Mouse (Mus musculus) limb, embryonic 11.5 days (tissue): Measurements from ENCODE around the gene Cacna1f. TPM values are rescaled to one million over a fixed set of nuclear protein-coding genes. Genes with fewer than 3 reads are reported as not detected.

Experiments used
- ATAC-seq: fragments of 200-750 bp; cut with Nextera tagmentation; 2 replicates; pipeline ENCODE4 v1.8.0; 2017; ENCODE audit warnings: low read depth; ENCODE audit not compliant: insufficient number of reproducible peaks, low FRiP score, low TSS enrichment
- DNase-seq: peaks from one replicate; pipeline ENCODE4 v3.0.0-alpha.2; 2015; ENCODE audit warnings: low spot score
- H3K27ac ChIP-seq: fragments of 300-500 bp; sonication (generic); replicated peaks from 2 replicates; pipeline ENCODE4 v1.5.1; 2014; ENCODE audit warnings: low read depth, mild to moderate bottlenecking, low read length
- H3K27me3 ChIP-seq: fragments of 300-500 bp; sonication (generic); 2 replicates; pipeline ENCODE4 v1.6.1; 2014; ENCODE audit warnings: mild to moderate bottlenecking, low read length, mixed read lengths; ENCODE audit not compliant: control insufficient read depth, insufficient read depth
- H3K36me3 ChIP-seq: fragments of 300-500 bp; sonication (generic); 2 replicates; pipeline ENCODE4 v1.6.1; 2014; ENCODE audit warnings: mild to moderate bottlenecking, low read length, moderate library complexity, mixed read lengths; ENCODE audit not compliant: control insufficient read depth, insufficient read depth
- H3K4me1 ChIP-seq: fragments of 300-500 bp; sonication (generic); 2 replicates; pipeline ENCODE4 v1.6.1; 2014; ENCODE audit warnings: low read length, mixed read lengths; ENCODE audit not compliant: control insufficient read depth, insufficient read depth
- H3K4me2 ChIP-seq: fragments of 300-500 bp; sonication (generic); 2 replicates; pipeline ENCODE4 v1.6.1; 2014; ENCODE audit warnings: low read depth, mild to moderate bottlenecking, moderate library complexity; ENCODE audit not compliant: severe bottlenecking
- H3K4me3 ChIP-seq: fragments of 300-500 bp; sonication (generic); 2 replicates; pipeline ENCODE4 v1.5.1; 2014; ENCODE audit warnings: low read depth, low read length
- H3K9ac ChIP-seq: fragments of 300-500 bp; sonication (generic); 2 replicates; pipeline ENCODE4 v1.6.1; 2014; ENCODE audit warnings: mild to moderate bottlenecking, low read length
- H3K9me3 ChIP-seq: fragments of 300-500 bp; sonication (generic); 2 replicates; pipeline ENCODE4 v1.6.1; 2016; ENCODE audit warnings: low read length; ENCODE audit not compliant: control insufficient read depth
- WGBS: fragments of 180-500 bp; shearing (Covaris S2); extraction: QIAGEN DNeasy Blood & Tissue Kit; methylation state at CpG from one replicate; pipeline ENCODE4 v1.1.7; 2014; 5-methylcytosine and 5-hydroxymethylcytosine counted together
- polyA plus RNA-seq: library from polyadenylated mRNA; unstranded; fragments of >200 nt; fragmentation: Nextera tagmentation; extraction: Ambion mirVana; gene quantifications from 2 replicates; pipeline ENCODE4 v1.2.1, GENCODE M21; 2014

Gene Cacna1f
- polyA plus RNA-seq, 1 experiment from 2014 or later = not detected

- Histone ChIP-seq H3K4me3 (peak within 1 kb of the TSS; percentile 44), H3K9me3 (no peaks in the 10 kb centered on the region), H3K9ac (peak within 1 kb of the TSS; percentile 76), H3K27me3 (no peaks in the 10 kb centered on the region), H3K36me3 (no peaks in the 10 kb centered on the region), H3K27ac (peak within 1 kb of the TSS; percentile 55; the same call in 1 of the 2 replicates), H3K4me1 (no peaks in the 10 kb centered on the region), H3K4me2 (peak within 1 kb of the TSS; percentile 62)
- peak; percentile 98 for ATAC-seq
- peak; percentile 90 for DNase-seq
- 24% methylated on average over 52 of the region's 65 CpGs for WGBS
These were observed 32.6 kb upstream of the Cacna1f start, which contains the start of gene Ppp1r3f for GRCm38 (mm10) chrX:7574087-7574884. TSS of gene Ppp1r3f (minus strand) at chrX:7574283.

- H3K4me2 ChIP-seq = peak overlapping the region; percentile 39; the same call in 1 of the 2 replicates
- ATAC-seq (no peak), DNase-seq (no peak)
- H3K27me3 ChIP-seq = no peaks in the 10 kb centered on the region
- peak overlapping the region; percentile 44 for H3K4me3 ChIP-seq
- no peak overlapping the region for H3K27ac ChIP-seq
- no peaks in the 10 kb centered on the region for H3K4me1 ChIP-seq
- no peaks in the 10 kb centered on the region for H3K36me3 ChIP-seq
- 26% methylated on average over 5 of the region's 6 CpGs for WGBS
- no peak overlapping the region; the same call in 1 of the 2 replicates for H3K9ac ChIP-seq
- no peaks in the 10 kb centered on the region for H3K9me3 ChIP-seq
These were observed 32.0 kb upstream of the Cacna1f start for GRCm38 (mm10) chrX:7574885-7575231.

GRCm38 (mm10) chrX:7581151-7581550 is 25.7 kb upstream of the Cacna1f start:
- WGBS = 95% methylated on average over 2 of the region's 2 CpGs
- Histone ChIP-seq H3K4me1 (no peaks in the 10 kb centered on the region), H3K9me3 (no peaks in the 10 kb centered on the region), H3K9ac (no peak overlapping the region), H3K4me2 (no peak overlapping the region), H3K27ac (no peak overlapping the region), H3K36me3 (no peaks in the 10 kb centered on the region; the same call in 1 of the 2 replicates), H3K4me3 (no peak overlapping the region), H3K27me3 (no peaks in the 10 kb centered on the region)
- DNase-seq (no peak), ATAC-seq (no peak)

- no peaks in the 10 kb centered on the region; the same call in 1 of the 2 replicates for H3K36me3 ChIP-seq
- DNase-seq = no peak
- ATAC-seq = no peak
These were observed 23.0 kb upstream of the Cacna1f start for GRCm38 (mm10) chrX:7583881-7584280.

GRCm38 (mm10) chrX:7586356-7586755 is 20.5 kb upstream of the Cacna1f start:
- 67% methylated on average over 4 of the region's 5 CpGs for WGBS
- no peak for ATAC-seq

More at GRCm38 (mm10) chrX:7583881-7584280, 23.0 kb upstream of the Cacna1f start:
- H3K27me3 ChIP-seq = no peaks in the 10 kb centered on the region
- 94% methylated on average over 11 of the region's 11 CpGs for WGBS
- no peak overlapping the region for H3K27ac ChIP-seq
- no peaks in the 10 kb centered on the region for H3K9me3 ChIP-seq
- no peak overlapping the region for H3K4me3 ChIP-seq
- no peaks in the 10 kb centered on the region for H3K4me1 ChIP-seq
- H3K9ac ChIP-seq = no peak overlapping the region
- H3K4me2 ChIP-seq = no peak overlapping the region

GRCm38 (mm10) chrX:7595371-7595770 is 11.5 kb upstream of the Cacna1f start:
- no peak overlapping the region for H3K4me2 ChIP-seq
- no peak for DNase-seq
- no peak overlapping the region for H3K4me3 ChIP-seq
- no peak overlapping the region for H3K9ac ChIP-seq
- no peaks in the 10 kb centered on the region for H3K36me3 ChIP-seq
- ATAC-seq = no peak
- H3K27me3 ChIP-seq = no peaks in the 10 kb centered on the region
- 94% methylated on average over 9 of the region's 9 CpGs for whole genome bisulfite sequencing
- H3K4me1 ChIP-seq = no peaks in the 10 kb centered on the region
- no peaks in the 10 kb centered on the region for H3K9me3 ChIP-seq
- H3K27ac ChIP-seq = no peak overlapping the region

More at GRCm38 (mm10) chrX:7586356-7586755, 20.5 kb upstream of the Cacna1f start:
- H3K36me3 ChIP-seq = no peaks in the 10 kb centered on the region; the same call in 1 of the 2 replicates
- no peaks in the 10 kb centered on the region for H3K9me3 ChIP-seq
- no peaks in the 10 kb centered on the region for H3K4me1 ChIP-seq
- no peak overlapping the region for H3K9ac ChIP-seq
- no peak for DNase-seq
- H3K27ac ChIP-seq = no peak overlapping the region
- H3K27me3 ChIP-seq = no peaks in the 10 kb centered on the region
- H3K4me3 ChIP-seq = no peak overlapping the region
- H3K4me2 ChIP-seq = no peak overlapping the region

GRCm38 (mm10) chrX:7604004-7604403 is 2.9 kb upstream of the Cacna1f start:
- DNase-seq = no peak
- Histone ChIP-seq H3K4me2 (no peak overlapping the region; the same call in 1 of the 2 replicates), H3K27me3 (no peaks in the 10 kb centered on the region), H3K9me3 (no peaks in the 10 kb centered on the region), H3K4me3 (no peak overlapping the region), H3K36me3 (no peaks in the 10 kb centered on the region), H3K9ac (no peak overlapping the region), H3K4me1 (no peaks in the 10 kb centered on the region), H3K27ac (no peak overlapping the region)
- no peak for ATAC-seq
- 95% methylated on average over 7 of the region's 7 CpGs for WGBS

- peak within 1 kb of the TSS; percentile 41; the same call in 1 of the 2 replicates for H3K9ac ChIP-seq
- H3K9me3 ChIP-seq = no peaks in the 10 kb centered on the region
- H3K36me3 ChIP-seq = no peaks in the 10 kb centered on the region
- ATAC-seq (peak; percentile 91), DNase-seq (peak; percentile 84)
- 21% methylated on average over 28 of the region's 28 CpGs for WGBS
- H3K27ac ChIP-seq = no peak within 1 kb of the TSS
- H3K27me3 ChIP-seq = peaks cover 3% of the 10 kb centered on the region; the same call in 1 of the 2 replicates
- no peaks in the 10 kb centered on the region for H3K4me1 ChIP-seq
- peak within 1 kb of the TSS; percentile 37 for H3K4me3 ChIP-seq
- H3K4me2 ChIP-seq = peak within 1 kb of the TSS; percentile 29
These were observed 1.9 kb upstream of the Cacna1f start, which contains the start of gene Ccdc22 for GRCm38 (mm10) chrX:7604879-7605574. TSS of gene Ccdc22 (minus strand) at chrX:7605517.
